Mouse (Mus musculus) stomach, postnatal 0 days (tissue): ENCODE data around the gene St3gal3. TPM values are rescaled to one million over a fixed set of nuclear protein-coding genes. Genes with fewer than 3 reads are reported as not detected.

Source experiments
- ATAC-seq: fragments of 200-750 bp; cut with Nextera tagmentation; 2 replicates; pipeline ENCODE4 v1.8.0; 2017; ENCODE audit not compliant: low FRiP score, low TSS enrichment
- DNase-seq: peaks from one replicate; pipeline ENCODE4 v3.0.0-alpha.2; 2016; ENCODE audit warnings: low spot score
- H3K27ac ChIP-seq: fragments of 300-500 bp; sonication (generic); replicated peaks from 2 replicates; pipeline ENCODE4 v1.5.1; 2014; ENCODE audit warnings: mild to moderate bottlenecking, control low read depth
- H3K27me3 ChIP-seq: fragments of 300-500 bp; sonication (generic); 2 replicates; pipeline ENCODE4 v1.6.1; 2014; ENCODE audit warnings: low read length; ENCODE audit not compliant: control insufficient read depth, insufficient read depth
- H3K36me3 ChIP-seq: fragments of 300-500 bp; sonication (generic); 2 replicates; pipeline ENCODE4 v1.6.1; 2014; ENCODE audit warnings: low read length, mixed read lengths; ENCODE audit not compliant: control insufficient read depth, insufficient read depth
- H3K4me1 ChIP-seq: fragments of 300-500 bp; sonication (generic); replicated peaks from 2 replicates; pipeline ENCODE4 v1.6.1; 2014; ENCODE audit warnings: antibody characterized with exemption; ENCODE audit not compliant: control insufficient read depth, insufficient read depth
- H3K4me2 ChIP-seq: fragments of 300-500 bp; sonication (generic); replicated peaks from 2 replicates; pipeline ENCODE4 v1.6.1; 2014; ENCODE audit warnings: low read depth, mild to moderate bottlenecking, control low read depth, moderate library complexity
- H3K4me3 ChIP-seq: fragments of 300-500 bp; sonication (generic); 2 replicates; pipeline ENCODE4 v1.5.1; 2014; ENCODE audit warnings: low read depth, low read length, control low read depth
- H3K9ac ChIP-seq: fragments of 300-500 bp; sonication (generic); 2 replicates; pipeline ENCODE4 v1.6.1; 2014; ENCODE audit warnings: mild to moderate bottlenecking, low read length, control low read depth, mixed read lengths
- H3K9me3 ChIP-seq: fragments of 300-500 bp; sonication (generic); 2 replicates; pipeline ENCODE4 v1.6.1; 2016; ENCODE audit warnings: low read length; ENCODE audit not compliant: control insufficient read depth
- CTCF ChIP-seq: IDR thresholded peaks from 2 replicates; pipeline ENCODE4 v1.5.1; 2016; ENCODE audit warnings: antibody characterized with exemption, low read depth, mild to moderate bottlenecking, moderate library complexity
- EP300 ChIP-seq: optimal IDR thresholded peaks from 2 replicates; pipeline ENCODE3; 2016; ENCODE audit warnings: antibody characterized with exemption
- WGBS: fragments of 180-500 bp; shearing (Covaris S2); extraction: QIAGEN DNeasy Blood & Tissue Kit; methylation state at CpG from one replicate; pipeline ENCODE4 v1.1.7; 2014; 5-methylcytosine and 5-hydroxymethylcytosine counted together
- polyA plus RNA-seq: library from polyadenylated mRNA; unstranded; fragments of >200 nt; fragmentation: Nextera tagmentation; extraction: Ambion mirVana; gene quantifications from 2 replicates; pipeline ENCODE4 v1.2.1, GENCODE M21; 2015

St3gal3 gene
- polyA plus RNA-seq, 1 experiment from 2014 or later, result 3.2 TPM

- no peak overlapping the region for H3K27ac ChIP-seq
- H3K9ac ChIP-seq, result no peak overlapping the region
- no peak overlapping the region for H3K4me2 ChIP-seq
- H3K27me3 ChIP-seq, result no peaks in the 10 kb centered on the region
- ATAC-seq (no peak), DNase-seq (no peak)
- no peaks in the 10 kb centered on the region for H3K9me3 ChIP-seq
- no peak overlapping the region for H3K4me3 ChIP-seq
- no peaks in the 10 kb centered on the region for H3K36me3 ChIP-seq
- no peaks in the 10 kb centered on the region for H3K4me1 ChIP-seq
- WGBS, result 92% methylated on average over 11 of the region's 11 CpGs
- TF ChIP-seq CTCF (no peak), EP300 (no peak)
Measured at GRCm38 (mm10) chr4:117977841-117978240, 156.9 kb downstream of the St3gal3 start.

- H3K27ac ChIP-seq, result no peak overlapping the region
- H3K4me2 ChIP-seq, result no peak overlapping the region
- 66% methylated on average over 9 of the region's 9 CpGs for WGBS
- TF ChIP-seq EP300, result no peak
- no peak for TF ChIP-seq CTCF
- no peak for DNase-seq
- H3K4me3 ChIP-seq, result no peak overlapping the region
- ATAC-seq, result peak; percentile 48; the same call in 1 of the 2 replicates
- H3K9me3 ChIP-seq, result no peaks in the 10 kb centered on the region
- no peaks in the 10 kb centered on the region for H3K4me1 ChIP-seq
- H3K9ac ChIP-seq, result no peak overlapping the region
- no peaks in the 10 kb centered on the region for H3K27me3 ChIP-seq
- H3K36me3 ChIP-seq, result no peaks in the 10 kb centered on the region
Measured at GRCm38 (mm10) chr4:117977371-117977770, 157.3 kb downstream of the St3gal3 start.

GRCm38 (mm10) chr4:117975820-117976219 lies 158.9 kb downstream of the St3gal3 start:
- Histone ChIP-seq H3K4me1 (no peaks in the 10 kb centered on the region), H3K27me3 (no peaks in the 10 kb centered on the region), H3K9ac (no peak overlapping the region), H3K4me2 (no peak overlapping the region), H3K36me3 (no peaks in the 10 kb centered on the region), H3K27ac (0 out of 2 replicates have a peak overlapping the region, but pooled peaks have one; percentile 30), H3K9me3 (no peaks in the 10 kb centered on the region), H3K4me3 (no peak overlapping the region)
- TF ChIP-seq EP300 (no peak), CTCF (no peak)
- 40% methylated on average over 1 of the region's 1 CpGs for WGBS
- no peak for ATAC-seq
- no peak for DNase-seq

- H3K9ac ChIP-seq, result no peak overlapping the region
- H3K4me3 ChIP-seq, result no peak overlapping the region
- H3K27me3 ChIP-seq, result no peaks in the 10 kb centered on the region
- 50% methylated on average over 5 of the region's 5 CpGs for WGBS
- no peaks in the 10 kb centered on the region for H3K36me3 ChIP-seq
- ATAC-seq (peak; percentile 51), DNase-seq (peak; percentile 58)
- TF ChIP-seq EP300 (no peak), CTCF (no peak)
- H3K27ac ChIP-seq, result peak overlapping the region; percentile 36; the same call in 1 of the 2 replicates
- no peak overlapping the region for H3K4me2 ChIP-seq
- no peaks in the 10 kb centered on the region for H3K4me1 ChIP-seq
- H3K9me3 ChIP-seq, result no peaks in the 10 kb centered on the region
Measured at GRCm38 (mm10) chr4:117974719-117975118, 160.0 kb downstream of the St3gal3 start.

- Histone ChIP-seq H3K36me3 (no peaks in the 10 kb centered on the region), H3K4me2 (no peak overlapping the region), H3K9me3 (no peaks in the 10 kb centered on the region), H3K27me3 (no peaks in the 10 kb centered on the region), H3K4me1 (no peaks in the 10 kb centered on the region), H3K9ac (no peak overlapping the region), H3K27ac (no peak overlapping the region; the same call in 1 of the 2 replicates), H3K4me3 (no peak overlapping the region)
- DNase-seq (no peak), ATAC-seq (peak; percentile 15; the same call in 1 of the 2 replicates)
- TF ChIP-seq EP300 (no peak), CTCF (no peak)
- 49% methylated on average over 10 of the region's 10 CpGs for whole genome bisulfite sequencing
Measured at GRCm38 (mm10) chr4:117972999-117973398, 161.7 kb downstream of the St3gal3 start.

- no peaks in the 10 kb centered on the region for H3K4me1 ChIP-seq
- DNase-seq (no peak), ATAC-seq (peak; percentile 42; the same call in 1 of the 2 replicates)
- TF ChIP-seq EP300 (no peak), CTCF (no peak)
- no peak overlapping the region for H3K4me2 ChIP-seq
- H3K9me3 ChIP-seq, result no peaks in the 10 kb centered on the region
- no peak overlapping the region for H3K27ac ChIP-seq
- no peak overlapping the region for H3K9ac ChIP-seq
- 58% methylated on average over 14 of the region's 14 CpGs for WGBS
- H3K4me3 ChIP-seq, result no peak overlapping the region
- H3K36me3 ChIP-seq, result no peaks in the 10 kb centered on the region
- no peaks in the 10 kb centered on the region for H3K27me3 ChIP-seq
Measured at GRCm38 (mm10) chr4:117964346-117965025, 170.2 kb downstream of the St3gal3 start.
